Mouse (Mus musculus): ENCODE data around the gene Acads.

The Acads gene

DNA sequence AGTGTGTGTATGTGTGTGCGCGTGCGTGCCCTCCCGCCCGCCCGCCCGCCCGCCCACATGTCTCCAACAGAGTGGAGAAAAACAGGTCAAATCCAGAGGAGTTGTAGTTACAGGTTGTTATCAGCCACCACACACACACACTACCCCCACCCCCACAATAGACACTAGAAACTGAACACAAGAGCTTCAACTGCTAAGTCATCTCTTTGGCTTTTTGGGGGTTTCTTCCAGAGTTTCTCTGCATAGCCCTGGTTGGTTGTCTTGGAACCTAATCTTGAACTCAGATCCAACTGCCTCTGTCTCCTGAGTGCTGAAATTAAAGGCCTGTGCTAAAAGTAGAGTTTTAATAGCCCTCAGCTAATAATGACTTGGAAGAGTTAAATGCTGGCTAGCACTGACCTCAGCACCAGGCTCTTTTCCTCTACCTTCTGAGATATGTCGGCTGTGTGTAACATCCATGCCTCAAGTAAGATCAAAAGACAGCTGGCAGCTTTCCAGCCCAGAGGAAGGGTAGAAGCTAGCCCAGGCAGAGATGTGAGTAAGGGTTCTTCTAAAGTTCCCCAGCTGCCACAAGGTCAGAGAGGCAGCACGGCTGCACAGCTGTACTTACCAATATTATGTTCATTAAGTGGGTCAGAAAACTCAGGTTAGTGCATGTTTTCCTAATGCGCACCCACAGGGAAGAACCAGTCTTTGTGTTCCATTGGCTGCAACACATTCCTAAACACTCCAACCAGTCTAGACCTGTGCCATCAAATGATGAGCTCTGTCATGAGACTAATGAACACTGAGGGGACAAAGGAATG lies 47.8 kb downstream of the Acads start:
- DNase-seq (ENCODE audit: low spot score in 2 of 2) = peak; percentile 13 to 28

DNA sequence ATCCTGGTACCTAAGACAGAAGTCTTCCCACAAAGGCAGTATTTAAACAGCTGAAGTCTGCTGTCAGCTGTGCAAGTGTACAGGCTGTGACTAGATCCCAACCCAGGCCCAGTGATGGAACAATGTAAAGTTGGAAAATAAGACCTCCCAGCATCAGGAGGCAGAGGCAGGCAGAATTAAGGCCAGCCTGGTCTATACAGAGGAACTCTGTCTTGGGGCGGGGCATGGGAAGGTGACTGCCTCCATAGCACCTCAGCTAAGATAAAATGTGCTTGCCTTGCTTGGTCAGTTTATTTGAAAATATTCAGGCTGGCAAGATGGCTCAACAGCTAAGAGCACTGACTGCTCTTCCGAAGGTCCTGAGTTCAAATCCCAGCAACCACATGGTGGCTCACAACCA lies 48.7 kb downstream of the Acads start:
- no peak for DNase-seq (ENCODE audit: low spot score in 2 of 2)

GRCm38 (mm10) chr5:115069611-115070010 lies 49.5 kb downstream of the Acads start:
- DNase-seq (ENCODE audit: low spot score in 2 of 2) = no peak

DNA sequence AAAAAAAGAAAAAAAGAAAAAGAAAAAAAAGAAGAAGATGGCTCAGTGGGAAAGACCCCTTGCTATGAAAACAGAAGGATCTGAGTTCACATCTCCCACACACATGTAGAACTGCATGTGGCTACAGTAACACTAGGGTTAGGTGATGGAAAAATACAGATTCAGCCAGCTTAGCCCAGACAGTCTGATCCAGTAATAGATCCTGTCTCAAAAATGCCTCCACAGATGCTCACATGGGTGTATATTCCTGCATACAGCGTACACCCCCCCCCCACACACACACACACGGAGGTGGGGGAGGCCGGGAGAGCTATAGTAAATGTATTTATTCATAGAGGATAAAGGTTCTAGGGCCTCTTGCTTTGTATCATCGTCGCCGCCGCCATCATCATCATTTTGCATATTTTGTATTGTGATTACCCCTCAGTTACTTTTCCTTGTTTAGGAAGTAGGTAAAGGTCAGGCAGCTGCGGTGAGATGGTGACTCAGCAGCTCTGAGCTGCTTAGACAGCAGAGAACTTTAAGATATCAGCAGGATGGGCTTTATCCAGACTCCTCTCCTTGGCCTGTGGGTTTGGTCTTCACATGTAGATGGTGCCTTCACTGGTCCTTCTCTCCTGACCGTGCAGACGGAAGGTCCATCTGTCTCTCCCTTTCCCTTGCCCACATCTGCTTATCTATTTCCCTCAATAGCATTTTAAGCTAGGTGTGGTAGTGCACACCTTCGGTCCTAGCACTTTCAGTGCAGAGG lies 50.3 kb downstream of the Acads start:
- DNase-seq (ENCODE audit: low spot score in 2 of 2) = no peak

DNA sequence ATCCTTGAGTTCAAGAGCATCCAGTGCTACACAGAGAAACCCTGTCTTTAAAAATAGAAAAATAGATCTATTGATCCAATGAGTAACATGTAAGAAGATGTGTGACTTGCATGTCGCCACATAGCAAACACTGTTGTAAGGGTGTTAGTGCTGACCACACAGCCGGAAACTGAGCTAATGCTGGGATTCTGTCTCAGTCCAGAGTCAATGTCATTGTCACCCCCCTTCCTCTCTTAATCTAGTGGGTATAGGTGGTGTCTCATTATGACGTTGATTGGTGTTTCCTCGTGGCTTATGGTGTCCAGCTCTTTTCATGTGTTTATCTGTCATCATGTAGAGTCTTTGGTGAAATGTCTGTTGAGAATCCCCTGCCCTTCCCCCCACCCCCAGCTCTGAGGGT lies 52.9 kb downstream of the Acads start:
- DNase-seq (ENCODE audit: low spot score in 2 of 2) = no peak

DNA sequence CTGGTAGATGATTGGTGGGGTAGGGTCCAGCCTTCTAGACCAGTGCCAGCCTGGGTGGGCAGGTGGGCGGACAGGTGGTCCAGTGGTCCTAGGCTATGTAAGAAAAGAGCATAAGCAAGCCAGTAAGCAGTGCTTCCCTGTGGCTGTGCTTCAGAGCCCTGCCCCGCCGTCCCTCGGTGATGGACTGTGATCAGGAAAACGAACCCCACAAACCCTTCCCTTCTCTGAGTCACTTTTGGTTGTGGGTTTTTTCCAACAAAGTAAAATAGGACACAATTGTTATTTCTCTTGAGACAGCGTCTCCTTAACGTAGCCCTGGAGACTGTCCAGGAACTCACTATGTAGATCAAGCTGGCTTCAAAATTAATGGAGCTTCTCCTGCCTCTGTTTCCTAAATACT lies 55.8 kb downstream of the Acads start:
- no peak for DNase-seq (ENCODE audit: low spot score in 2 of 2)

GRCm38 (mm10) chr5:115062566-115062965 lies 56.6 kb downstream of the Acads start:
- no peak for DNase-seq (ENCODE audit: low spot score in 2 of 2)

GRCm38 (mm10) chr5:115060977-115061376 lies 58.2 kb downstream of the Acads start:
- DNase-seq (ENCODE audit: low spot score in 2 of 2) = no peak
